Mouse (Mus musculus): ENCODE measurements around the gene Clasp1. TPM values are rescaled to one million over a fixed set of nuclear protein-coding genes. Genes with fewer than 3 reads are reported as not detected.

The Clasp1 gene
- polyA plus RNA-seq, 1 experiment from 2014 or later = 117 TPM

DNA sequence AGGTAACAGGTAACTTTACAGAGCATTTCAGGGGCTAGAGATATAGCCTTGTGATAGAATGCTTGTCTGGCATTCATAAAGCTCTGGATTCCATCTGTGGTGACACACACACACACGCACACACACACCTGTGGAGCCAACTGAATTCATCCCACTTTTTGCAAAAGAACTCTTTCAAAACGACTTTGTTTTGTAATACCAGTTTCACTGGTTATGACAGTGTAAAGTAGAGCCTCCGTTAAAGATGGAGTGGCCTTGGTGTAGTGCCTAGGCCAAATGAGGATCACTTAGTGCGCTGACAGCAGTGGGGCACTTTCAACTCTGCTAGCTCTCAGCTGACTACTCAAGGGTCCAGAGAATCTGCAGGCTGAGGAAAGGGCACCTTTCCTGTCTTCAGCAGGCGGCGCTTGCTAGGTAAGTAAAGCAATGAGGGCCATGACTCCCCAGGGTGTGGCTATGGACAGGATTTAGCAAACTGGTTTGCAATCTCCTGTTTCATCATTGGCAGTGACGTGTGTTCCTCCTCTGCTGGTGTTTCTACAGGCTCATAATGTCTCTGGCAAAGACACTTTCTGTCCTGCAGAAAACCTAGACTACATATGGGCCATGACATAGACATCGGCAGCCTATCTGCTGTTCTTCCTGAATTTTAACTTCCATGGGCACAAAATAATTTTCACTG is 8.6 kb upstream of the Clasp1 start:
- H3K36me3 ChIP-seq (ENCODE audit: control insufficient read depth, insufficient read depth, low read length) = no peaks in the 10 kb centered on the region
- H3K4me2 ChIP-seq (ENCODE audit: low read length) = no peak overlapping the region
- ATAC-seq (ENCODE audit: insufficient number of reproducible peaks, insufficient read depth, low FRiP score, low read depth) = no peak
- H3K9ac ChIP-seq (ENCODE audit: low read length) = no peak overlapping the region
- H3K4me1 ChIP-seq (ENCODE audit: control insufficient read depth in 2 of 2, insufficient read depth in 2 of 2, low read length in 2 of 2) = no peaks in the 10 kb centered on the region
- no peak overlapping the region for H3K27ac ChIP-seq (replicated peaks in 1 of 2; ENCODE audit: control insufficient read depth in 1 of 2, insufficient read depth in 1 of 2, low read depth in 2 of 2, low read length in 2 of 2)
- 0 out of 2 replicates have a peak, but pooled peaks cover 2% of the 10 kb centered on the region for H3K9me3 ChIP-seq (ENCODE audit: control insufficient read depth, low read length)
- H3K4me3 ChIP-seq (ENCODE audit: control insufficient read depth in 1 of 2, insufficient read depth in 1 of 2, low read depth in 1 of 2, low read length in 2 of 2) = no peak overlapping the region
- no peaks in the 10 kb centered on the region for H3K27me3 ChIP-seq (ENCODE audit: control insufficient read depth, insufficient read depth, low read length)
- 65% methylated on average over 8 of the region's 8 CpGs for WGBS

GRCm38 (mm10) chr1:118388127-118388756 is 616 bp upstream of the Clasp1 start:
- Histone ChIP-seq H3K9ac (ENCODE audit: low read length) (peak overlapping the region; percentile 98), H3K9me3 (ENCODE audit: control insufficient read depth, low read length) (no peaks in the 10 kb centered on the region), H3K27ac (replicated peaks in 1 of 2; ENCODE audit: control insufficient read depth in 1 of 2, insufficient read depth in 1 of 2, low read depth in 2 of 2, low read length in 2 of 2) (peak overlapping the region; percentile 96 to 98), H3K4me3 (ENCODE audit: control insufficient read depth in 1 of 2, insufficient read depth in 1 of 2, low read depth in 1 of 2, low read length in 2 of 2) (peak overlapping the region; percentile 90 to 99), H3K4me1 (ENCODE audit: control insufficient read depth in 2 of 2, insufficient read depth in 2 of 2, low read length in 2 of 2) (peaks cover 0 to 12% of the 10 kb centered on the region in 2 experiments; a peak in 2 of 4 replicates), H3K27me3 (ENCODE audit: control insufficient read depth, insufficient read depth, low read length) (no peaks in the 10 kb centered on the region), H3K4me2 (ENCODE audit: low read length) (peak overlapping the region; percentile 68), H3K36me3 (ENCODE audit: control insufficient read depth, insufficient read depth, low read length) (no peaks in the 10 kb centered on the region)
- under 1% methylated on average over 19 of the region's 19 CpGs for WGBS
- ATAC-seq (ENCODE audit: insufficient number of reproducible peaks, insufficient read depth, low FRiP score, low read depth) = no peak

DNA sequence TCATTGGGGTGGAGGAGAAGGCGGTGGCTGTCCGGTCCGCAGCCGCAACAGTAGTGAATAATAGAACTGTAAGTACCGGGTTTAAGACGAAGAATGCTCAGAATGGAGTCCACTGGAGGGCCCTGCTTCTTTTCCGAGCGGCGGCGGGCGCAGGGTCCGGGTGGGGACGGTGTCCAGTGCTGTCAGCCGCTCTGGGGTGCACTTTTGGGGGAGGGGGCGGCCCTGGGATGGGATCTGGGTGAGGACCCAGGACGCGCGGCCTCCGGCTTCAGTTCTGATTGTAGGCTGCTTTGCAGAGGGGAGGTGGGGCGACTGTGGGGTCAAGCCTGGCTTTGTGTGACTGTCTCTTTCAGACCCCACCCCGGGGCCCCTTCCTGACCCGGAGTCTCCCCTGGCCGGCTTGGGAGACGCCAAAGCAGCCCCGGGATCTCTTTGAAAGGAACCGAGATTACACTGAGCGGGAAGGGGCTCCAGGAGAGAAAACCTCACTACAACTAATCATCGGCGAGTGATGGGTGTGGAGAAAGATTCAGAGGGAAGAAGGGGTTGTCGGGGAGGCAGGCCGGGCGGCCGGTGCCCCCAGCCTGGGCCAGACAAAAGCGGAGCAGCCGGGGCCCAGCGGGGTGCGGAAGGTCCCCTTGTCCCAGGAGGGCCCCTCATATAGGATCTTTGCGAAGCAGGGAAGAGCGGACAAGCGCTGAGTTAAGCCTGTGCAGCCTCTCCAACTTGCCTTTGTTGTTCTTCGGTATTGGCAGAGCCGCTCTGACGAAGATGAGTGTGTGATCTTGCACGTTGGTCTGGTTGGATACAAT is 802 bp downstream of the Clasp1 start:
- peak overlapping the region; percentile 98 for H3K9ac ChIP-seq (ENCODE audit: low read length)
- peaks cover 0 to 12% of the 10 kb centered on the region in 2 experiments; a peak in 2 of 4 replicates for H3K4me1 ChIP-seq (ENCODE audit: control insufficient read depth in 2 of 2, insufficient read depth in 2 of 2, low read length in 2 of 2)
- H3K4me3 ChIP-seq (ENCODE audit: control insufficient read depth in 1 of 2, insufficient read depth in 1 of 2, low read depth in 1 of 2, low read length in 2 of 2) = peak overlapping the region; percentile 90 to 99
- H3K36me3 ChIP-seq (ENCODE audit: control insufficient read depth, insufficient read depth, low read length) = 0 out of 2 replicates have a peak, but pooled peaks cover 6% of the 10 kb centered on the region
- peak overlapping the region; percentile 90 to 96 for H3K27ac ChIP-seq (replicated peaks in 1 of 2; ENCODE audit: control insufficient read depth in 1 of 2, insufficient read depth in 1 of 2, low read depth in 2 of 2, low read length in 2 of 2)
- under 1% methylated on average over 44 of the region's 44 CpGs for WGBS
- H3K27me3 ChIP-seq (ENCODE audit: control insufficient read depth, insufficient read depth, low read length) = no peaks in the 10 kb centered on the region
- peak overlapping the region; percentile 68 for H3K4me2 ChIP-seq (ENCODE audit: low read length)
- peak; percentile 28; the same call in 1 of the 2 replicates for ATAC-seq (ENCODE audit: insufficient number of reproducible peaks, insufficient read depth, low FRiP score, low read depth)
- no peaks in the 10 kb centered on the region for H3K9me3 ChIP-seq (ENCODE audit: control insufficient read depth, low read length)

DNA sequence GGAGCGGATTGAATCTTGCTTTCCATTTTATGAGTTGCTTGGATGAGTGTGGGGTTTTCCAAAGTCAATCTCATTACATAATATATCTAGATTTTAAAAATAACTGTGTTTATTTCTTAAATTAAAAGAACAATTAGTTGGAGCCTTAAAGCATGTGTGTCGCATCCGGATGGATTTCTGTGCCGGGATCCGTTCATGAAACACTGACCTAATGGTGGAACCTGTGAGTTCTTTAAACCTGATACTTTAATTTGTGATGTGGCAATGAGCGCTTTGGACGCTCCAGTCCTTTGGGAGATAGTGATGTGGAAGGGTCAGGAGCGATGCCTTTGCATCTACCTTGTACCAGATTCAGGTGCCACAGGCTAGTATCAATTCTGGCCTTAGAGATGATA is 1.4 kb downstream of the Clasp1 start:
- H3K4me1 ChIP-seq (ENCODE audit: control insufficient read depth in 2 of 2, insufficient read depth in 2 of 2, low read length in 2 of 2) = peaks cover 0 to 12% of the 10 kb centered on the region in 2 experiments; a peak in 2 of 4 replicates
- WGBS = 15% methylated on average over 8 of the region's 8 CpGs

GRCm38 (mm10) chr1:118390871-118391387 is 2.1 kb downstream of the Clasp1 start:
- Histone ChIP-seq H3K9me3 (ENCODE audit: control insufficient read depth, low read length) (no peaks in the 10 kb centered on the region), H3K27ac (replicated peaks in 1 of 2; ENCODE audit: control insufficient read depth in 1 of 2, insufficient read depth in 1 of 2, low read depth in 2 of 2, low read length in 2 of 2) (no peak overlapping the region), H3K4me1 (ENCODE audit: control insufficient read depth in 2 of 2, insufficient read depth in 2 of 2, low read length in 2 of 2) (peaks cover 0 to 12% of the 10 kb centered on the region in 2 experiments; a peak in 2 of 4 replicates), H3K27me3 (ENCODE audit: control insufficient read depth, insufficient read depth, low read length) (no peaks in the 10 kb centered on the region), H3K36me3 (ENCODE audit: control insufficient read depth, insufficient read depth, low read length) (0 out of 2 replicates have a peak, but pooled peaks cover 10% of the 10 kb centered on the region), H3K9ac (ENCODE audit: low read length) (peak overlapping the region; percentile 98), H3K4me2 (ENCODE audit: low read length) (peak overlapping the region; percentile 68), H3K4me3 (ENCODE audit: control insufficient read depth in 1 of 2, insufficient read depth in 1 of 2, low read depth in 1 of 2, low read length in 2 of 2) (peak overlapping the region in 1 of 2 experiments; percentile 90; a peak in 2 of 4 replicates)
- ATAC-seq (ENCODE audit: insufficient number of reproducible peaks, insufficient read depth, low FRiP score, low read depth) = no peak
- WGBS = 61% methylated on average over 2 of the region's 2 CpGs

More for the DNA sequence above, 1.4 kb downstream of the Clasp1 start:
- ATAC-seq (ENCODE audit: insufficient number of reproducible peaks, insufficient read depth, low FRiP score, low read depth) = no peak
- Histone ChIP-seq H3K9me3 (ENCODE audit: control insufficient read depth, low read length) (no peaks in the 10 kb centered on the region), H3K9ac (ENCODE audit: low read length) (peak overlapping the region; percentile 98), H3K27me3 (ENCODE audit: control insufficient read depth, insufficient read depth, low read length) (no peaks in the 10 kb centered on the region), H3K36me3 (ENCODE audit: control insufficient read depth, insufficient read depth, low read length) (0 out of 2 replicates have a peak, but pooled peaks cover 6% of the 10 kb centered on the region), H3K27ac (replicated peaks in 1 of 2; ENCODE audit: control insufficient read depth in 1 of 2, insufficient read depth in 1 of 2, low read depth in 2 of 2, low read length in 2 of 2) (peak overlapping the region; percentile 90 to 96), H3K4me3 (ENCODE audit: control insufficient read depth in 1 of 2, insufficient read depth in 1 of 2, low read depth in 1 of 2, low read length in 2 of 2) (peak overlapping the region; percentile 90 to 99), H3K4me2 (ENCODE audit: low read length) (peak overlapping the region; percentile 68)

DNA sequence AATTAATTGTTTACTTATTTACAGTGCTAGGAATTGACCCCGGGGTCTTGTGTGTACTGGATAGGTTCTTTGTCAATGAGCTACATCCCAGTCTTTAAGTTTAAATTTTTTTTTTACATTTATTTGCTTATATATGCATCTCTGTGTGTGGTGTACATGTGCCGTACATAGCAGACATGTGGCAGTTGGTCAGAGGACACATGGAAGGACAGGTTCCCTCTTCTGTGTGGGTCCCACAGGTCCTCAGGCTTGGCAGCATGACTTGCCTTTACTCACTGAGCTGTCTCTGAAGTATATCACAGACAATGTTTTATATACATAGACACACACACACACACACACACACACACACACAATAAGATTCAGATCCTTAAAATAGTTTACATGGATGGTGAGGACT is 3.4 kb downstream of the Clasp1 start:
- 94% methylated on average over 2 of the region's 2 CpGs for WGBS
- no peaks in the 10 kb centered on the region for H3K27me3 ChIP-seq (ENCODE audit: control insufficient read depth, insufficient read depth, low read length)
- peaks cover 11% of the 10 kb centered on the region; the same call in 1 of the 2 replicates for H3K36me3 ChIP-seq (ENCODE audit: control insufficient read depth, insufficient read depth, low read length)
- no peak overlapping the region for H3K4me2 ChIP-seq (ENCODE audit: low read length)
- no peak overlapping the region for H3K4me3 ChIP-seq (ENCODE audit: control insufficient read depth in 1 of 2, insufficient read depth in 1 of 2, low read depth in 1 of 2, low read length in 2 of 2)
- no peak overlapping the region for H3K9ac ChIP-seq (ENCODE audit: low read length)
- no peak overlapping the region for H3K27ac ChIP-seq (replicated peaks in 1 of 2; ENCODE audit: control insufficient read depth in 1 of 2, insufficient read depth in 1 of 2, low read depth in 2 of 2, low read length in 2 of 2)
- no peak for ATAC-seq (ENCODE audit: insufficient number of reproducible peaks, insufficient read depth, low FRiP score, low read depth)
- peaks cover 0 to 12% of the 10 kb centered on the region in 2 experiments; a peak in 2 of 4 replicates for H3K4me1 ChIP-seq (ENCODE audit: control insufficient read depth in 2 of 2, insufficient read depth in 2 of 2, low read length in 2 of 2)
- no peaks in the 10 kb centered on the region for H3K9me3 ChIP-seq (ENCODE audit: control insufficient read depth, low read length)

- Histone ChIP-seq H3K4me3 (ENCODE audit: control insufficient read depth in 1 of 2, insufficient read depth in 1 of 2, low read depth in 1 of 2, low read length in 2 of 2) (no peak overlapping the region), H3K4me1 (ENCODE audit: control insufficient read depth in 2 of 2, insufficient read depth in 2 of 2, low read length in 2 of 2) (peaks cover 0 to 12% of the 10 kb centered on the region in 2 experiments; a peak in 2 of 4 replicates), H3K9me3 (ENCODE audit: control insufficient read depth, low read length) (no peaks in the 10 kb centered on the region), H3K27ac (replicated peaks in 1 of 2; ENCODE audit: control insufficient read depth in 1 of 2, insufficient read depth in 1 of 2, low read depth in 2 of 2, low read length in 2 of 2) (no peak overlapping the region), H3K9ac (ENCODE audit: low read length) (no peak overlapping the region), H3K4me2 (ENCODE audit: low read length) (no peak overlapping the region), H3K36me3 (ENCODE audit: control insufficient read depth, insufficient read depth, low read length) (peaks cover 11% of the 10 kb centered on the region; the same call in 1 of the 2 replicates), H3K27me3 (ENCODE audit: control insufficient read depth, insufficient read depth, low read length) (no peaks in the 10 kb centered on the region)
- ATAC-seq (ENCODE audit: insufficient number of reproducible peaks, insufficient read depth, low FRiP score, low read depth) = no peak
- 86% methylated on average over 3 of the region's 3 CpGs for WGBS
Measured at GRCm38 (mm10) chr1:118393916-118394315, 5.1 kb downstream of the Clasp1 start.
